Mouse (Mus musculus) adrenal gland, postnatal 10 days (tissue): Measurements from ENCODE around the gene Loxl1. TPM values are rescaled to one million over a fixed set of nuclear protein-coding genes. Genes with fewer than 3 reads are reported as not detected.
A peak's percentile ranks its signal among the peaks of the same experiment; 100 is the strongest.

Experiments used
- DNase-seq: peaks from one replicate; pipeline ENCODE4 v3.0.0; 2021; ENCODE audit warnings: mixed read lengths
- long read RNA-seq, 2 experiments: library from polyadenylated mRNA; stranded (forward); transcript quantifications; one replicate each; pipeline ENCODE4 v2.0.0; 2021
- total RNA-seq, 2 experiments: library from RNA; stranded (reverse); gene quantifications; 2 replicates each; pipeline ENCODE4 v1.2.3; 2021

The Loxl1 gene
- total RNA-seq: 10 to 100 TPM; 49.1 to 49.2 TPM
- long read RNA-seq, experiment 1, transcript Loxl1-201 (7 exons, 3,297 nt): major isoform, 29 of 37 reads
- long read RNA-seq, experiment 1, partial matches to known transcripts: 6 of 37 reads
- long read RNA-seq, experiment 1, other reads (novel, unspliced or antisense): 2 of 37 reads
- long read RNA-seq, experiment 2, transcript Loxl1-201 (7 exons, 3,297 nt): major isoform, 23 of 26 reads
- long read RNA-seq, experiment 2, partial matches to known transcripts: 1 of 26 reads
- long read RNA-seq, experiment 2, other reads (novel, unspliced or antisense): 2 of 26 reads

DNA sequence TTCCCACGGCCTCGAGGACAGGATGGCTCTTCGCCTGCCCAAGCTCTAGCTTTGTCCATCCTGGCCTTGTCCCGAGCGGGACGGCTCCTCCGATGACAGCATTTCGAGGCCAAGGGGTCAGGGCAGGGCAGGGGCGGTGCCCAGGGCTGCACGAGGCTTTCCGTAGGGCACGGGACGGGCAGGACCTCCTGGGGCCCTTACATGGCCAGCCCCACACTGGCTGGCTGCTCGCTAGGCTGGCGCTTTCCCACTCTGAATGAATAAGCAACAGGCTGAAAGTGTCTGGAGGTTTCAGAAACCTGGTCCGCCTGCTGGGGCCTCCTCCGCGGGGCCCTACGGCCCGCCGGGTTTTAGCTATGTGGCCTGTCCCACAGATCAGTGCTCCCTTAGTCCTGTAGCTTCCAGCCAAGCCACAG lies at the start of gene Loxl1:
Gene Loxl1, minus strand, starts transcription at position 243 of the 416 bp plus-strand sequence.
- DNase-seq: peak; percentile 83

DNA sequence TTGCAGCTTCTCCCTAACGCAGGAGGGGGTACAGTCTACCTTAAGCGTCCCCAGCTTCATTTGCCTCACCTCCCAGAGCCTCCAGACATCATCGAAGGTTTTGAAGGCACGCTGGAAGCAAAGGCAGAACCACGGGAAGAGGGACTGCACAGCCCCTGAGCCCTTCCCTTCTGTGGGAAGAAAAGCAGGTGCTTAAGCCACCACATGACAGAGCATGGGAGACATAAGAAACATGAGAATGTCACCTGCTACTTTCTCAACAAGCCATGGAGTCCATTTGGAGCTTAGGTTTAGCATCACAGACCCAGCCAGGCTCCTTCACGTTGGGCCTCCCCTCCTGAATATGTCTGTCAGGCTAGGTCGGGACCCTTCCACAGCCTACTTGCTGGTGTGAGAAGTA lies 49.0 kb upstream of the Loxl1 start:
- no peak for DNase-seq

DNA sequence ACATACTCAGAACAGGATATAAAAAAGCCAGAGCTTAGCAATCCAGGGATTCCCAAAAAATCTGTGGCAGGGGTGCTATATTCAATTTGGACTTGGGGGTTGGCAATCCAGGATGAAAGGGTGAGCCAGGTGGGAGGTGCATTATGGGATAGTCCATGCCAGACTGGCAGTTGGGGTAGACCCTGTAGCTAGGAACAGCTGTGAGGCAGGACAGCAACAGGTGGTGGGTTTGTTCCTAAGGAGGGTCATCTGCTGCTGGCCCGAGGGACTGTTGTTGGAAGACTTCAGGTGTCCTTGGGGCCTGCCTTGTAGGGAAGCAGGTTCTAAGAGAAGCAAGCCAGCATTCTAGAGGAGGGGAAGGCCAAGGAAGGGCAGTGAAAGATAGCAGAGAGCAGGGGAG lies 48.4 kb upstream of the Loxl1 start:
- DNase-seq: no peak

DNA sequence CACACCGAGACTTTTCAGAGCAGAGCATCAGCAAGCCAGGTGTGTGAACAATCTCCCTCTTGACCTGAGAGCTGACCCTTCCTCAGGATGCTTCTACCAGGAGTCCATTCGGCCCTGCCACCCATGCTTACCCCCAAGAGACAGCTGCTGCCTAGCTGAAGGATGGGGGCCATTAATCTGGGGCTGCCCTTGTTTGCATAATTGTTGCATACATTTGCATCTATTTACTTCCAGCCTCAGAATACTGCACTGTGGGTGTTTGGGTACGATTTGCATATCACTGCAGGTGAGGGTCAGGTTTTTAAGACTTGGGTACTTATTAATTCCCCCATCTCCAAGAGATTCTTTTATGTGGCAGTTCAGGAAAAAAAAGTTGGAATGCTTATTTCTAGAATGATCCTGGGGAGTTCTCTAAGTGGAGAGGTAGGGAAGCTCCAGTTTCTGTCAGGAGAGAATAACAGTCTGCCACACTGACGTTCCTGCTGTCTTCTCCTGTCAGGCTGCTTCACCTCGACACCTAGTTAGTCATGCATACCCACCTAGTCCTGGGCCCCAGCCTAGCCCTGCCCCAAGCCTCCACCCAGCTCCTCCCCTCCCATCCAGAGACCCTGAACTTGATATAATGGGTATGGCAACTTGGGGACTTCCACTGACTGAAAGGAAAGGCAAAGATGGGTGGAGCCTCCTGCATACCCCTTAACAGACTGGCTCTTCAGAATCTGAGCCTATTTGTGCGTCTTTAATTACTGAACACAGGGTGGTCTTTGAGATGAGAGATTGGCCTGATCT lies 42.5 kb upstream of the Loxl1 start:
- no peak for DNase-seq

- DNase-seq: no peak
These were observed 41.7 kb upstream of the Loxl1 start for GRCm38 (mm10) chr9:58354701-58355100.

DNA sequence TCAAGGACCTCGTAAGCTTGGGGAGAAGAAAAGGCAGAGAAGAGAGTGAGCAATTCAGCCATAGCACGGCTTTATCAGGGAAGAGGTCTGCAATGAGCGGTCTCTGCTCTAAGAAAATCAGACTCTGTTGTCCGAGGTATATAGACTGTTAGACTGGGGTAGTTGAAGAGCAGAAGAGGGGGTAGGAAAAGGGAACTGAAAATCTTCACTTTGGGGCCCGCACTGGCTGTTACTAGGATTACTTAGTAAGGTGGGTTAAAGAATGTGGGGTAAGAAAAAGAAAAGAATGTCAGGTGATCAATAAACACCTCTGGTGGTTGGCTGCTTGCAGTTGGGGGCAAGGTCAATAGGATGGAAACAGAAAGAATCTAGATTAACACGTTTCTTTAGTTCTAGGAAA lies 40.2 kb upstream of the Loxl1 start:
- DNase-seq: no peak

GRCm38 (mm10) chr9:58347795-58348194 lies 34.8 kb upstream of the Loxl1 start:
- DNase-seq: no peak

DNA sequence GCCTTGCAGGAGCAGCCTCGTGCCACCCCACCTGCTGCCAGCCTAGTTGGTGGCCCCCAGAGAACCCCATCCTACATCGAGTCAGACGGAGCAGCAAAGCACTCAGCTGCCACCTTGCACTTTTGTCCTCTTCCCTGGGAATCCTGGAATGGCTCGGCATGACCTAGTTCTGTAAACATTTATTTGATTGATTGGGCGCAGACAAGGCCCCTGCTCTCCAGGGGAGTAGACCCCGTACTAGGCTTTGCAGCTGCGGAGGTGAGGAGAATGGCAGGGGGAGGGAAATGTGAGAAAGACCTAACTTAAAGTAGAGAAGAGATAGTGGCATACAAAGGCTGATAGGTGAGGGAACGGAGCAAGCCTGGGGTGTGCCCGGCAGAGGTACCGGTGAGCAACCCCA lies 33.5 kb upstream of the Loxl1 start:
- peak; percentile 45 for DNase-seq

DNA sequence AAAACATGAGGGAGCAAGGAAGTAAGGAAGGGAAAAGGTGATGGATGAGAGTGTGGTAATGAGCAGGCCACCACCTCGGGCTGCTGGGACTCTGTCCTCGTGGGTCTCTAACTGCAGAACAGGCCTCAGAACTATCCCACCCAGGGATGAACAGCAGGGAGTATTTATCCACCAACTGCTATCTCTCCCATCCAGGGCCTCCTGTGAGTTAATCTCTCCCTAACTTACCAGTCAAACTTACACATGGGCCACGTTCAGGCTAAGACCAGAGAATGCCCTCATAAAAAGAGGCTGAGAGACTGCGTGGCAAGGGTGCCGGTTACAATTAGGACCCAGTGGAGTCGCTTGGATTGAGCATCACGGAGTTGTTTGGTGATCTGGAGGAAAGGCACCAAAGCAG lies 33.0 kb upstream of the Loxl1 start:
- DNase-seq: no peak

DNA sequence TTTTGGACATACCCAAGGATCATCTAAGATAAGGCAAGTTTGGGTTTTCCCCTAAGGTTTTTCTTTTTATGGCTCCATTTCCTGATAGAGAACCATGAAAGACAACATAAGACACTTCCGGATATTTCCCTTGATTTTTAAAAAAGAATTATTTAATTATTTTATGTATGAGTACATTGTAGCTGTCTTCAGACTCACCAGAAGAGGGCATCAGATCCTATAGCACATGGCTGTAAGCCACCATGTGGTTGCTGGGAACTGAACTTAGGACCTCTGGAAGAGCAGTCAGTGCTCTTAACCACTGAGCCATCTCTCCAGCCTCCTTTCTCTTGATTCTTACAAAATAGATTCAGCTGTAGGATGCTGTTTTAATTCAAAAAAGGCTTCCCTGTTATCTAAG lies 28.8 kb upstream of the Loxl1 start:
- DNase-seq: no peak

GRCm38 (mm10) chr9:58336650-58337281 lies 23.8 kb upstream of the Loxl1 start:
- DNase-seq: no peak

DNA sequence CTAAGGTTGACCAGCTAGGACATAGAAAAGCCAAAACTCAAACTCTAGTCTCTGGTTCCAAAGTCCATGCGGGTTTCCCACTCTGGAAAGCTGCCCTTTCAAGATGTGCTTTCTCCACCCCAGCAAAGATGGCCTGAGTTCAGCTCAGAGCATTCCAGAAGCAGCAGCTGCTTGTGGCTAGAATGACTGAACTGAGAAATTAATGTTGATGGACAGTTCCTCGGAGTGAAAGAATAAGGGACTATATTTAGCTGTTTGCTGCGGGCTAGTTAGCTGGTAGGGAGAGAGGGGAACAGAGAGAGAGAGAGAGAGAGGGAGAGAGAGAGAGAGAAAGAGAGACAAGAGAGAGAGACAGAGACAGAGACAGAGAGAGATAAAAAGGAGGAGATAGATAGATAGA lies 18.3 kb upstream of the Loxl1 start:
- DNase-seq: no peak

DNA sequence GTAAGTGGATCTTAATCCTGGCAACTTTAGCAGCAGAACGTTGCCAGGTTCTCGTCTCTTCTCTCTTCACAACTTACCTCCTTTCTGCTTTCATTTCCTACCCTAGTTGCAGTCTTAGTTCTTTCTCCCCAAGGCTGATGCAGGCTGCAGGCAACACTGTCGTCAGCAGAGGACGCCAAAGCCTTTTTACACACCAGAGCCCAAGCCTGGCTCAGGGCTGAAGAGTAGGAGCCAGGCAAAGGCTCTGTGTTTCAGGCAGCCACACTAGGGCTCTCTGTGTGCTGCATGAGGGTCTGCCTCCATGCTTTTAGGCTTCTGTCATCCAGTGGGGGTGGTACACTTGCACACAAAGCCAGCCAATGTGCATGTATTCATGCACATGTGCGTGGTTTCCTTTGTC lies 17.3 kb upstream of the Loxl1 start:
- peak; percentile 67 for DNase-seq

DNA sequence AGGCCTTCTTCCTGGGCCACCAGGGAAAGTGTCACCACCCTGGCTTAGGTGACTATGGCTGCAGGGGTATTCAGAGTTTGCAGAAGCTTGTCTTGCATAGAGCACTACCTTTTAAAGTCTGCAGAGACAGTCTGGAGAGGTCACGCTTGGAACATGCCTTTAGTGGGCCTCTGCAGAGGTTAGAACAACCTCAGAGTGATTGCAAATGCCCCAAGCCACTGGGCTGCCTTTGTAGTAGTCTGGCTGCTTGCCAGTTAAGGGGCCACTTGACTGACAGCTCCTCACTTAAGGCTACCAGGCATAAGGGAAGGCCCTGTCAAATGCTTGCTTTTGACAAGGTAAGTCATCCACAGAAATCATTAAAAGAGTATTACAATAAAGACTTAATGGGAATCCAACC lies 14.4 kb upstream of the Loxl1 start:
- DNase-seq: no peak

GRCm38 (mm10) chr9:58326477-58327180 lies 13.6 kb upstream of the Loxl1 start:
- DNase-seq: no peak

GRCm38 (mm10) chr9:58321681-58322080 lies 8.7 kb upstream of the Loxl1 start:
- no peak for DNase-seq

DNA sequence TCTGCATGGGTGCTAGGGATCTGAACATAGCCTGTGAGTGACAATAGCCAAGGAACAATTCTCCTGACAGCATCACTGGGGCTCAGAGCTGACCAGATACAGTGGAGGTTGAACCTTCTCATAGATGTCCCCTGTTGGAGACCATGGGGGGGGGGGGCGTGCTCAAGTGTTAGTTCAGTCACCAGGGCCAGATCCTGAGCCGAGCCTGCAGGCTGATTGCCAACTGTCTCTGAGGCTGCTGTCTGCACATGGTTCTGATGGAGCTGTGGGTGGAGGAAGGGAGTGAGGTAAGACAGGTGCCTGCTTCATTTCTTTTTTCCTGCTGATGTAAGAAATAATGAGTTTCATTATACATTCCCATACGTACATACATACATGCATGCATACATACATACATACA lies 5.3 kb upstream of the Loxl1 start:
- no peak for DNase-seq

DNA sequence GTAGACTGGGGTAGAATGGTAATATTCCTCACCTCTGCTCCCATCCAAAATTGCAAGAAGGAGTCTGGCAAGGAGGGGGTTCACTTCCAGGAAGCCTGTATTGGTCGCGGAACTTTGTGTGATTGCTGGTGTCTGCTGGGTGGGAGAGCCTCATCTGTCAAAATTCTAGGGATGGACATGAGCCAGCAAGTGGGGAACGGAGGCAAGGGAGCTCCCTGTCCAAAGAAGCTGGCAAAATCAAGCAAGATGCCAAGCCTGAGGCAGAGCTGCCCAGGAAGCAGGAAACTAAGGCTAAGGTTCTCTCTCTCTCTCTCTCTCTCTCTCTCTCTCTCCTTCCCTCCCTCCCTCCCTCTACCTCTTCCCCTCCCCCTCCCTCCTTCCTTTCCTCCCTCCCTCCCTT lies 4.4 kb upstream of the Loxl1 start:
- no peak for DNase-seq

GRCm38 (mm10) chr9:58316784-58317183 lies 3.8 kb upstream of the Loxl1 start:
- no peak for DNase-seq

GRCm38 (mm10) chr9:58315850-58316249 lies 2.9 kb upstream of the Loxl1 start:
- DNase-seq: peak; percentile 60

DNA sequence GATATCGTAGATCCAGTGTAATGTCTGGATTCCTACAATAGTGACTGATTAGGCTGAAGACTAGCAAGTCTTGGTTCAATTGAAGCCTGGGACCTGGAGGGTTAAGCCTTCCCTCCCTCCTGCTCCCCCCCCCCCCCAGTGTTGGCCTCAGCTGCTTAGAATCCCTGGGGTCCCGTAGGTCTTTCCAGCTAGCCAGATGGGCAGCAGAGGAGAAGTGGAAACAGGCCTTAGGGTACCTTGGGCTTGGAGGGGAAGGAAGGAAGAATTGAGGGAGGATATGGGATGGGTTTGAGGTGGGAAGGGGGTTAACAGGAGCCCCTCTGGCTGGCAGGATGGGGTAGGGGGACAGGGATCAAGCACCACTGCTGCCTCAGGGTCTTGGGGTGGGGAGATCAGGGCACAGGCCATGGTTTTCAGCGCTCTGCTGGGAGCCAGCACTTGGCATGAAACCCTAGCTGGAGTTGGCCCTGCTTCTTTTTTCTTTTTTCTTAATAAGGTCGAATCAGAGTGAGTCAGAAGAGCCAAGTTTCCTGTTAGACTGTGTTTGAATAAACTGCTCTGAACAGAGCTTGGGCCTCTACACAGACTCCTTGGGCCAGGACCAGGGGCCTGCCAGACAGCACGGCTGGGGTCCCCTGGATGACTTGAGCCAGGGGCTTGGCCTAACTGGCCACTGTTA lies 1.8 kb upstream of the Loxl1 start:
- DNase-seq: peak; percentile 67
